In genomic region chr2:6569040-6569542, GRCm38 (mm10) we compare ENCODE assay signal across 25 mouse cellular contexts.
A peak's percentile ranks its signal among the peaks of the same experiment; 100 is the strongest.
DNase-seq lines count a peak whose midpoint lies in the region; ATAC-seq and TF ChIP-seq lines count a peak whose summit lies in the region.
"Had no signal": no experiment of that assay in that cellular context is flagged by ENCODE, and none has a peak within 500 bp of the region (broad histone marks: within the 10 kb centered on the region; RNA-seq: fewer than 3 reads in every experiment).

No protein-coding gene starts in this region.

- H3K27ac ChIP-seq in embryonic facial prominence, embryonic 14.5 days (replicated peaks; ENCODE audit: low read depth, low read length) = no peak overlapping the region
- H3K27ac ChIP-seq in embryonic facial prominence, embryonic 10.5 days (replicated peaks) = no peak overlapping the region
- H3K27ac ChIP-seq in limb, embryonic 14.5 days (replicated peaks; ENCODE audit: low read depth, low read length) = no peak overlapping the region
- no peak overlapping the region for H3K27ac ChIP-seq in limb, embryonic 10.5 days
- H3K27ac ChIP-seq in kidney, embryonic 15.5 days = no peak overlapping the region
- H3K27ac ChIP-seq: heart, embryonic 15.5 days; intestine, embryonic 15.5 days; kidney, postnatal 0 days; liver, embryonic 15.5 days; macrophage; midbrain, embryonic 12.5 days; stomach, embryonic 15.5 days had no signal

- no peak overlapping the region for H3K4me3 ChIP-seq in embryonic facial prominence, embryonic 14.5 days (ENCODE audit: low read depth, low read length)
- no peak overlapping the region for H3K4me3 ChIP-seq in embryonic facial prominence, embryonic 10.5 days
- H3K4me3 ChIP-seq in limb, embryonic 14.5 days (replicated peaks; ENCODE audit: low read length) = no peak overlapping the region
- no peak overlapping the region for H3K4me3 ChIP-seq in limb, embryonic 10.5 days
- no peak overlapping the region for H3K4me3 ChIP-seq in kidney, embryonic 15.5 days (replicated peaks)
- H3K4me3 ChIP-seq: heart, embryonic 15.5 days; intestine, embryonic 15.5 days; liver, embryonic 15.5 days; midbrain, embryonic 12.5 days; stomach, embryonic 15.5 days had no signal

- H3K36me3 ChIP-seq in embryonic facial prominence, embryonic 14.5 days (ENCODE audit: control insufficient read depth, insufficient read depth, low read length) = no peaks in the 10 kb centered on the region
- H3K36me3 ChIP-seq in embryonic facial prominence, embryonic 10.5 days (replicated peaks) = no peaks in the 10 kb centered on the region
- no peaks in the 10 kb centered on the region for H3K36me3 ChIP-seq in limb, embryonic 14.5 days (ENCODE audit: control insufficient read depth, insufficient read depth, low read length)
- no peaks in the 10 kb centered on the region for H3K36me3 ChIP-seq in limb, embryonic 10.5 days
- no peaks in the 10 kb centered on the region for H3K36me3 ChIP-seq in kidney, embryonic 15.5 days
- H3K36me3 ChIP-seq: heart, embryonic 15.5 days; intestine, embryonic 15.5 days; liver, embryonic 15.5 days; stomach, embryonic 15.5 days had no signal

- DNase-seq in embryonic facial prominence, embryonic 14.5 days (ENCODE audit: low spot score) = peak; percentile 26
- DNase-seq in embryonic facial prominence, embryonic 10.5 days (ENCODE audit: low spot score) = no peak
- peak; percentile 9 for DNase-seq in limb, embryonic 14.5 days (ENCODE audit: low spot score)
- no peak for DNase-seq in limb, embryonic 10.5 days (ENCODE audit: low spot score)
- peak; percentile 27 for DNase-seq in CD4-positive helper T cell, adult 2 months (ENCODE audit: low read depth, low spot score)
- peak; percentile 67 for DNase-seq in brain, adult 2 months (ENCODE audit: low read depth, low spot score)
- no peak for DNase-seq in ovary, postnatal 14 days (ENCODE audit: low spot score)
- DNase-seq: adrenal gland, adult 2 months; adrenal gland, postnatal 36 days; forebrain, postnatal 0 days; gastrocnemius, postnatal 14 days; kidney, adult 2 months; kidney, postnatal 4 days; lung, postnatal 10 days; right cerebral cortex, postnatal 25 days had no signal

- no peaks in the 10 kb centered on the region for H3K9me3 ChIP-seq in embryonic facial prominence, embryonic 14.5 days (ENCODE audit: control insufficient read depth, low read length)
- no peaks in the 10 kb centered on the region for H3K9me3 ChIP-seq in embryonic facial prominence, embryonic 10.5 days
- H3K9me3 ChIP-seq in limb, embryonic 14.5 days (ENCODE audit: control insufficient read depth, low read length) = no peaks in the 10 kb centered on the region
- H3K9me3 ChIP-seq in limb, embryonic 10.5 days (replicated peaks) = no peaks in the 10 kb centered on the region
- no peaks in the 10 kb centered on the region for H3K9me3 ChIP-seq in kidney, embryonic 15.5 days (replicated peaks)
- H3K9me3 ChIP-seq: heart, embryonic 15.5 days; intestine, embryonic 15.5 days; liver, embryonic 15.5 days; midbrain, embryonic 12.5 days; stomach, embryonic 15.5 days had no signal

- 82% methylated on average over 1 of the region's 1 CpGs for WGBS in embryonic facial prominence, embryonic 14.5 days
- WGBS in embryonic facial prominence, embryonic 10.5 days = 78% methylated on average over 1 of the region's 1 CpGs
- 73% methylated on average over 1 of the region's 1 CpGs for WGBS in limb, embryonic 14.5 days
- 69% methylated on average over 1 of the region's 1 CpGs for WGBS in limb, embryonic 10.5 days
- WGBS in kidney, embryonic 15.5 days = 71% methylated on average over 1 of the region's 1 CpGs

- H3K4me2 ChIP-seq in embryonic facial prominence, embryonic 14.5 days (ENCODE audit: low read depth, low read length) = no peak overlapping the region
- H3K4me2 ChIP-seq in limb, embryonic 14.5 days (replicated peaks; ENCODE audit: low read depth, low read length, severe bottlenecking) = no peak overlapping the region
- no peak overlapping the region for H3K4me2 ChIP-seq in kidney, embryonic 15.5 days
- H3K4me2 ChIP-seq: heart, embryonic 15.5 days; intestine, embryonic 15.5 days; liver, embryonic 15.5 days; midbrain, embryonic 12.5 days; stomach, embryonic 15.5 days had no signal

- no peaks in the 10 kb centered on the region for H3K27me3 ChIP-seq in embryonic facial prominence, embryonic 14.5 days (replicated peaks; ENCODE audit: control insufficient read depth, insufficient read depth, low read length)
- H3K27me3 ChIP-seq in embryonic facial prominence, embryonic 10.5 days (replicated peaks; ENCODE audit: low read depth, poor library complexity, severe bottlenecking) = no peaks in the 10 kb centered on the region
- no peaks in the 10 kb centered on the region for H3K27me3 ChIP-seq in limb, embryonic 14.5 days (ENCODE audit: control insufficient read depth, insufficient read depth, low read length)
- H3K27me3 ChIP-seq in limb, embryonic 10.5 days (ENCODE audit: low read depth, poor library complexity, severe bottlenecking) = no peaks in the 10 kb centered on the region
- no peaks in the 10 kb centered on the region for H3K27me3 ChIP-seq in kidney, embryonic 15.5 days
- H3K27me3 ChIP-seq: heart, embryonic 15.5 days; intestine, embryonic 15.5 days; liver, embryonic 15.5 days; midbrain, embryonic 12.5 days; stomach, embryonic 15.5 days had no signal

- ATAC-seq in embryonic facial prominence, embryonic 14.5 days (ENCODE audit: low read depth) = no peak
- ATAC-seq in limb, embryonic 14.5 days (ENCODE audit: low FRiP score, low read depth) = no peak
- ATAC-seq in kidney, embryonic 15.5 days (replicated peaks; ENCODE audit: low FRiP score) = no peak
- ATAC-seq: activated CD4-positive, CD25-positive, alpha-beta regulatory T cell, adult 4 months; forebrain, postnatal 0 days; hindbrain, embryonic 16.5 days; intestine, embryonic 15.5 days had no signal

- no peak overlapping the region for H3K9ac ChIP-seq in embryonic facial prominence, embryonic 14.5 days (ENCODE audit: low read depth, low read length)
- no peak overlapping the region for H3K9ac ChIP-seq in limb, embryonic 14.5 days (ENCODE audit: low read depth, low read length, severe bottlenecking)
- no peak overlapping the region for H3K9ac ChIP-seq in kidney, embryonic 15.5 days
- H3K9ac ChIP-seq: forebrain, postnatal 0 days; heart, embryonic 15.5 days; intestine, embryonic 15.5 days; liver, embryonic 15.5 days; midbrain, embryonic 12.5 days; stomach, embryonic 15.5 days had no signal

- no peak for TF ChIP-seq POLR2A in limb, embryonic 14.5 days (IDR thresholded peaks at IDR 0.05; ENCODE audit: borderline replicate concordance, extremely low read depth, insufficient read depth, insufficient read length)

- H3K4me1 ChIP-seq in embryonic facial prominence, embryonic 14.5 days (ENCODE audit: control insufficient read depth, insufficient read depth, low read length) = no peaks in the 10 kb centered on the region
- 0 out of 2 replicates have a peak, but pooled peaks cover 3% of the 10 kb centered on the region for H3K4me1 ChIP-seq in embryonic facial prominence, embryonic 10.5 days
- H3K4me1 ChIP-seq in limb, embryonic 14.5 days (ENCODE audit: control insufficient read depth, insufficient read depth, low read length) = no peaks in the 10 kb centered on the region
- no peaks in the 10 kb centered on the region for H3K4me1 ChIP-seq in limb, embryonic 10.5 days
- no peaks in the 10 kb centered on the region for H3K4me1 ChIP-seq in kidney, embryonic 15.5 days
- H3K4me1 ChIP-seq: intestine, embryonic 15.5 days; liver, embryonic 15.5 days; stomach, embryonic 15.5 days had no signal

Comparison
In these comparisons a context has a peak if more than half of its experiments do, and no peak if none do; other contexts are left out.
1. DNase-seq: peak in embryonic facial prominence, embryonic 14.5 days (single experiment), limb, embryonic 14.5 days (single experiment), CD4-positive helper T cell, adult 2 months (single experiment) and brain, adult 2 months (single experiment); none in embryonic facial prominence, embryonic 10.5 days (single experiment), limb, embryonic 10.5 days (single experiment) and ovary, postnatal 14 days (single experiment).